Mouse (Mus musculus) intestine, embryonic 16.5 days (tissue): ENCODE measurements around the gene Srrm1. TPM values are rescaled to one million over a fixed set of nuclear protein-coding genes. Genes with fewer than 3 reads are reported as not detected.

Source experiments
- ATAC-seq: fragments of 200-750 bp; cut with Nextera tagmentation; 2 replicates; pipeline ENCODE4 v1.8.0; 2017; ENCODE audit warnings: moderate TSS enrichment, moderate library complexity
- H3K27ac ChIP-seq: fragments of 300-500 bp; sonication (generic); 2 replicates; pipeline ENCODE4 v1.5.1; 2014; ENCODE audit warnings: mild to moderate bottlenecking, low read length
- H3K27me3 ChIP-seq: fragments of 300-500 bp; sonication (generic); replicated peaks from 2 replicates; pipeline ENCODE4 v1.6.1; 2014; ENCODE audit warnings: low read length, control low read depth, mixed read lengths; ENCODE audit not compliant: control insufficient read depth, insufficient read depth
- H3K36me3 ChIP-seq: fragments of 300-500 bp; sonication (generic); 2 replicates; pipeline ENCODE4 v1.6.1; 2014; ENCODE audit warnings: low read length, control low read depth; ENCODE audit not compliant: control insufficient read depth, insufficient read depth
- H3K4me1 ChIP-seq: fragments of 300-500 bp; sonication (generic); 2 replicates; pipeline ENCODE4 v1.6.1; 2014; ENCODE audit warnings: low read length, control low read depth, mixed read lengths; ENCODE audit not compliant: control insufficient read depth, insufficient read depth
- H3K4me2 ChIP-seq: fragments of 300-500 bp; sonication (generic); 2 replicates; pipeline ENCODE4 v1.6.1; 2014; ENCODE audit warnings: low read depth, low read length, control low read depth
- H3K4me3 ChIP-seq: fragments of 300-500 bp; sonication (generic); 2 replicates; pipeline ENCODE4 v1.5.1; 2014; ENCODE audit warnings: mild to moderate bottlenecking, low read length
- H3K9ac ChIP-seq: fragments of 300-500 bp; sonication (generic); 2 replicates; pipeline ENCODE4 v1.6.1; 2014; ENCODE audit warnings: low read depth, low read length
- H3K9me3 ChIP-seq: fragments of 300-500 bp; sonication (generic); 2 replicates; pipeline ENCODE4 v1.6.1; 2016; ENCODE audit warnings: low read length, control low read depth; ENCODE audit not compliant: control insufficient read depth
- WGBS: fragments of 180-500 bp; shearing (Covaris S2); extraction: QIAGEN DNeasy Blood & Tissue Kit; methylation state at CpG from one replicate; pipeline ENCODE4 v1.1.7; 2014; 5-methylcytosine and 5-hydroxymethylcytosine counted together
- polyA plus RNA-seq: library from polyadenylated mRNA; unstranded; fragments of >200 nt; fragmentation: Nextera tagmentation; extraction: Ambion mirVana; gene quantifications from 2 replicates; pipeline ENCODE4 v1.2.1, GENCODE M21; 2015

Srrm1 gene
- polyA plus RNA-seq, result 152 and 176 TPM in 2 replicates

DNA sequence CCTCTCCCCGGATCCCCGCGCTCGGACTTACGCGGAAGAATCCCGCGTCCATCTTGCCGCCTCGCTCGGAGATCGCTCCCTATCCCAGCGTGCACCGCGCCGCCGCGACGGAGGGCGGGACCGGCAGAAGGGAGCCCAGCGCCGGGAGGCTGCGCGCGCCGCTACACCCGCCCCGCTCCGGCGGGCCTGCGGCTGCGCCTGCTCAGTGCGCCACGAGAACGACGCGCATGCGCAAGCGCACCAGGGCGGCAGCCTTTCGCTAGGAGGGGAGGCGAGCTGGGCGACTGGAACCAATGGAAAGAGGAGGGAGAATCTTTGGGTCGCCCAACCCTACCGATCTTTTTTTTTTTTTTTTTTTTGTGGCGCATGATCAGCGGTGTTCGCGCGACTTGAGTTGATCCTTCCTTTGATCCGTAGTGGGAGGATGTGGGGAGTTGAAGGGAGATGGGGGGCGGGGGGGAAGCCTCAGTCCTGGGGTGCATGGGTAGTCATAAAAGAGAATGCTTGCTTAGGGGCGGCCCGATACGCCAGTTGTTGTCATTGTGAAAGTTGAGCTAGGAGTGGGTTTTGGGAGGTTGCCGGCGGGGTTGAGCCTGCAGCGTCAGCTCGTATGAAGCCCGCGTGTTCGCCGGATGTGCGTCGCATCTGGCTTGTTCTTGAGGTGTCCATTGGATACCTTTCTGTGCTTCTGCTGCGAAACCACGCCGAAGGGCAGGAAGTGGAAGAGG lies at the start of gene Srrm1:
Srrm1 (minus strand) TSS at position 256 of the 728 bp plus-strand sequence.
- Histone ChIP-seq H3K36me3 (no peaks in the 10 kb centered on the region), H3K4me3 (peak within 1 kb of the TSS; percentile 94), H3K27me3 (no peaks in the 10 kb centered on the region), H3K27ac (peak within 1 kb of the TSS; percentile 98), H3K9ac (peak within 1 kb of the TSS; percentile 98), H3K4me1 (peaks cover 18% of the 10 kb centered on the region), H3K4me2 (peak within 1 kb of the TSS; percentile 74), H3K9me3 (no peaks in the 10 kb centered on the region)
- under 1% methylated on average over 69 of the region's 69 CpGs for WGBS
- peak; percentile 92 for ATAC-seq

- Histone ChIP-seq H3K4me2 (no peak overlapping the region), H3K27ac (no peak overlapping the region), H3K4me3 (no peak overlapping the region), H3K9me3 (no peaks in the 10 kb centered on the region), H3K4me1 (peaks cover 12% of the 10 kb centered on the region; the same call in 1 of the 2 replicates), H3K27me3 (0 out of 2 replicates have a peak, but pooled peaks cover 6% of the 10 kb centered on the region), H3K36me3 (no peaks in the 10 kb centered on the region), H3K9ac (no peak overlapping the region)
- 28% methylated on average over 7 of the region's 7 CpGs for WGBS
- no peak for ATAC-seq
Measured at GRCm38 (mm10) chr4:135401881-135402280, 48.8 kb upstream of the Srrm1 start.

GRCm38 (mm10) chr4:135397991-135398390 lies 44.9 kb upstream of the Srrm1 start, which contains the start of gene Ncmap:
Gene Ncmap (minus strand): TSS chr4:135398227.
- WGBS, result under 1% methylated on average over 29 of the region's 29 CpGs
- peak within 1 kb of the TSS; percentile 68 for H3K9ac ChIP-seq

GRCm38 (mm10) chr4:135397551-135397950 lies 44.4 kb upstream of the Srrm1 start:
- ATAC-seq, result peak; percentile 40
- Histone ChIP-seq H3K27ac (no peak overlapping the region), H3K9ac (peak overlapping the region; percentile 68), H3K4me2 (peak overlapping the region; percentile 91), H3K36me3 (no peaks in the 10 kb centered on the region), H3K9me3 (no peaks in the 10 kb centered on the region), H3K4me1 (peaks cover 13% of the 10 kb centered on the region; the same call in 1 of the 2 replicates), H3K4me3 (peak overlapping the region; percentile 57), H3K27me3 (0 out of 2 replicates have a peak, but pooled peaks cover 9% of the 10 kb centered on the region)
- WGBS, result 3% methylated on average over 16 of the region's 16 CpGs

More at GRCm38 (mm10) chr4:135397991-135398390, 44.9 kb upstream of the Srrm1 start, which contains the start of gene Ncmap:
- peaks cover 13% of the 10 kb centered on the region; the same call in 1 of the 2 replicates for H3K4me1 ChIP-seq
- peak within 1 kb of the TSS; percentile 91 for H3K4me2 ChIP-seq
- peak within 1 kb of the TSS; percentile 57 for H3K4me3 ChIP-seq
- ATAC-seq, result peak; percentile 51
- H3K9me3 ChIP-seq, result no peaks in the 10 kb centered on the region
- H3K27me3 ChIP-seq, result 0 out of 2 replicates have a peak, but pooled peaks cover 9% of the 10 kb centered on the region
- H3K36me3 ChIP-seq, result no peaks in the 10 kb centered on the region
- H3K27ac ChIP-seq, result no peak within 1 kb of the TSS

GRCm38 (mm10) chr4:135396303-135396702 lies 43.2 kb upstream of the Srrm1 start:
- Histone ChIP-seq H3K4me2 (no peak overlapping the region), H3K4me3 (no peak overlapping the region), H3K27me3 (0 out of 2 replicates have a peak, but pooled peaks cover 9% of the 10 kb centered on the region), H3K9me3 (no peaks in the 10 kb centered on the region), H3K36me3 (no peaks in the 10 kb centered on the region), H3K4me1 (peaks cover 13% of the 10 kb centered on the region; the same call in 1 of the 2 replicates), H3K27ac (no peak overlapping the region), H3K9ac (no peak overlapping the region)
- ATAC-seq, result no peak
- 91% methylated on average over 5 of the region's 5 CpGs for WGBS

GRCm38 (mm10) chr4:135395375-135395774 lies 42.3 kb upstream of the Srrm1 start:
- Histone ChIP-seq H3K27me3 (0 out of 2 replicates have a peak, but pooled peaks cover 9% of the 10 kb centered on the region), H3K9ac (no peak overlapping the region), H3K4me1 (peaks cover 16% of the 10 kb centered on the region; the same call in 1 of the 2 replicates), H3K4me3 (no peak overlapping the region), H3K9me3 (no peaks in the 10 kb centered on the region), H3K27ac (no peak overlapping the region), H3K4me2 (no peak overlapping the region), H3K36me3 (no peaks in the 10 kb centered on the region)
- ATAC-seq, result peak; percentile 70
- 68% methylated on average over 4 of the region's 4 CpGs for WGBS

GRCm38 (mm10) chr4:135394666-135395065 lies 41.5 kb upstream of the Srrm1 start:
- H3K9me3 ChIP-seq, result no peaks in the 10 kb centered on the region
- no peaks in the 10 kb centered on the region for H3K36me3 ChIP-seq
- no peak overlapping the region for H3K27ac ChIP-seq
- H3K4me2 ChIP-seq, result no peak overlapping the region
- ATAC-seq, result no peak
- peaks cover 16% of the 10 kb centered on the region; the same call in 1 of the 2 replicates for H3K4me1 ChIP-seq
- H3K27me3 ChIP-seq, result 0 out of 2 replicates have a peak, but pooled peaks cover 9% of the 10 kb centered on the region
- H3K9ac ChIP-seq, result no peak overlapping the region
- WGBS, result 79% methylated on average over 7 of the region's 7 CpGs
- no peak overlapping the region for H3K4me3 ChIP-seq

- Histone ChIP-seq H3K9ac (no peak overlapping the region), H3K4me3 (no peak overlapping the region), H3K27me3 (0 out of 2 replicates have a peak, but pooled peaks cover 9% of the 10 kb centered on the region), H3K4me1 (peaks cover 15% of the 10 kb centered on the region; the same call in 1 of the 2 replicates), H3K27ac (no peak overlapping the region), H3K9me3 (no peaks in the 10 kb centered on the region), H3K36me3 (no peaks in the 10 kb centered on the region), H3K4me2 (no peak overlapping the region)
- no peak for ATAC-seq
- WGBS, result 80% methylated on average over 6 of the region's 6 CpGs
Measured at GRCm38 (mm10) chr4:135393381-135393780, 40.3 kb upstream of the Srrm1 start.

DNA sequence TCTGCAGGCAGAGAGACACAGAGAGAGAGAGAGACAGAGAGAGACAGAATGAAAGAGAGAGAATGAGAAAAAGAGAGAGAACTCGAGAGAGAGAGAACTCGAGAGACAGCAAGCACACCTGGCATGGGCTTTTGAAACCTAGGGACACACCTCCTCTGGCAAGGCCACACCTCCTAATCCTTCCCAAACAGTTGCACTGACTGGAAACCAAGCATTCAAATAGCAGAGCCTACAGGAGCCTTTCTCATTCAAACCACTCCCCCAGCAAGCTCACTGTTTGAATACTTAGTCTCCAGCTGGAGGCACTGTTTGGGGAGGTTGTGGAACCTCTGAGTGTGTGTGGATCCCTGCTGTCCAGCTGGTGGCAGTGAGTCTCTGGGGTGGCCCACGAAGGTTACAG lies 39.7 kb upstream of the Srrm1 start:
- Histone ChIP-seq H3K4me2 (no peak overlapping the region), H3K9me3 (no peaks in the 10 kb centered on the region), H3K27ac (no peak overlapping the region), H3K27me3 (0 out of 2 replicates have a peak, but pooled peaks cover 4% of the 10 kb centered on the region), H3K4me1 (peaks cover 11% of the 10 kb centered on the region; the same call in 1 of the 2 replicates), H3K9ac (no peak overlapping the region), H3K36me3 (no peaks in the 10 kb centered on the region), H3K4me3 (no peak overlapping the region)
- no peak for ATAC-seq
- WGBS, result 76% methylated on average over 3 of the region's 3 CpGs
